Mouse (Mus musculus) left cerebral cortex, postnatal 4 days (tissue): Measurements from ENCODE around the gene Zfp982. TPM values are rescaled to one million over a fixed set of nuclear protein-coding genes. Genes with fewer than 3 reads are reported as not detected.
A peak's percentile ranks its signal among the peaks of the same experiment; 100 is the strongest.
"Not testable (repeated sequence)": the region's sequence is repeated elsewhere in the genome, so short reads cannot be mapped to it uniquely, and the experiment has no call there.

ENCODE experiments used
- DNase-seq: peaks from one replicate; pipeline ENCODE4 v3.0.0-alpha.2; 2022
- intact Hi-C: fragments of 180-260 bp; cut with DNase I; formaldehyde crosslinking; loops from one replicate; pipeline ENCODE4 v1.15.1; 2025
- total RNA-seq, 2 experiments: library from RNA; stranded (reverse); gene quantifications; 2 replicates each; pipeline ENCODE4 v1.2.3; 2021

The Zfp982 gene
- total RNA-seq = 1 to 10 TPM; 5.6 to 6.8 TPM

GRCm38 (mm10) chr4:147492117-147492516, at the start of gene Zfp982:
Zfp982 (plus strand) TSS chr4:147492417.
- DNase-seq, intact Hi-C loops: not testable (repeated sequence)

DNA sequence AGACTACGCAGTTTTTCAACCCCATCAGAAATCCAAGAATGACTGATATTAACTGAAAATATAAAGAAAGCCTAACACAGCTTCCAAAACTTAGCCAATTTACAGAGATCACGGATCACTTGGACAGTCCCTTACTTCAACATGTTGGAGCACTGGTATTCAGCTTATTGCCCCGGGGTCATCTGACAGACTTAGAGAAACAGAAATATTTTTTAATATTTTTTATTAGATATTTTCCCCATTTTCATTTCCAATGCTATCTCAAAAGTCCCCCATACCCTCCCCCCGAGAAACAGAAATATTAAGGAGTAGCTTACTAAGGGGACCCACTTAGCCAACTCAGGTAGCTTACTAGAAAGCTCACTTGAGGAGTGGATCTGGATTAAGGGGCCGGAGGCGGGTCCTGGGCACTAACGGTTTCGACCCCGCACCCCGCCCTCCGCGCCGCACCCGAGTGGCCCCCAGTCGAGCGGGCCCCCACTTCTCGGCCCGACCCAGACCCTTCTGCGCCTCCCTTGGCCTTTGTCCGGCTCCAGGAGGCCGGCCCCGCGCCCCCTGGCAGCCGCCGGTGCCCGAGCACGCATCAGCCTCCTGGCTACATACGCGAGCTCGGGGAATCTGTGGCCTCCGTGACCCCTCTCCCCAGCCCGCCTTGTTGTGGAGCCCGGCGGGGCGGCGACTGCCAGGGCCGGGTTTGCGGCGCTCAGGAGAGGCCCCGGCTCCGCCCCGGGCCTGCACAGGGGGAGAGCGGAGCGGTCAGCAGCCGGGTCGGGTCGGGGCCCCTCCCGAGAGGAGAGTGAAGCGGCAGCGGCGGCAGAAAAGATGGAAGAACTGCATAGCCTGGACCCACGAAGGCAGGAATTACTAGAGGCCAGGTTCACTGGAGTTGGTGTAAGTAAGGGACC, 49.3 kb upstream of the Zfp982 start:
- intact Hi-C loops = not testable (repeated sequence)
- peak; percentile 41 for DNase-seq

DNA sequence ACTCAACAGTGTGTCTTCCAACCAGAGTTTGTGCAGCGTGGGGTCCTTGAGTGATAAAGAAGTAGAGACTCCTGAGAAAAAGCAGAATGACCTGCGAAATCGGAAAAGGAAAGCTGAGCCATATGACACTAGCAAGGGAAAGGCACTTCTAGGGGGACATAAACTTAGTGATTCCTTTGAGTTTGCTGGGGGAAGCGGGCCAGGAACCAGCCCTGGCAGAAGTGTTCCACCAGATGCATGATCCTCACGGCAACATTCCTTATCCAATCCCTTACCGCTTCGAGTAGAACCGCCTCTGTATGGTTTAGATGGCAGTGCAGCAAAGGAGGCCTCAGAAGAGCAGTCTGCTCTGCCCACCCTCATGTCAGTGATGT, 48.7 kb upstream of the Zfp982 start:
- DNase-seq, intact Hi-C loops: not testable (repeated sequence)

- DNase-seq, intact Hi-C loops: not testable (repeated sequence)
Measured at GRCm38 (mm10) chr4:147445371-147445770, 46.8 kb upstream of the Zfp982 start.

GRCm38 (mm10) chr4:147448358-147448757, 43.9 kb upstream of the Zfp982 start:
- intact Hi-C loops = no loop called here
- no peak for DNase-seq

GRCm38 (mm10) chr4:147449099-147449581, 43.1 kb upstream of the Zfp982 start:
- DNase-seq = no peak
- intact Hi-C loops = no loop called here

GRCm38 (mm10) chr4:147449986-147450385, 42.2 kb upstream of the Zfp982 start:
- DNase-seq, intact Hi-C loops: not testable (repeated sequence)

DNA sequence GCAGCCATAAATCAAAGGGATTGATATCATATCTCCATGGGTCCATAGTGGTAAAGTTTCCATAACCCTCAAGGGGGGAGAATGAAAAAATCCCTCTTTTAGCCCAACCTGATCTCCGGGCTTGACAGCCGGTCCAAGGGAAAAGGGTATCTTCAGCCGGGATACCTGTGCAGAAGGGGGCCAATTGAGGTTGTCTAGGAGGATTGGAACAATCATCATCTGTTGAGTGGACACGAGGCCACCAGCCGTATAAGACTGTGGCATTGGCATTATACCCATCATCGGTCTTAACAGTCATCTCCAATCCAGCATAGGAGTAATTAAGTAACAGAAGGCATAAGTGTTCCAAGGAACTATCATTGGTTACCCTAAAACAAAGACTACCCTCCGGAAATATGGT, 25.0 kb upstream of the Zfp982 start:
- DNase-seq, intact Hi-C loops: not testable (repeated sequence)

- intact Hi-C loops = loop anchor here (2.0 kb wide), 1 partner anchor 78 kb away; no protein-coding TSS in a partner anchor
- DNase-seq = not testable (repeated sequence)
Measured at GRCm38 (mm10) chr4:147498772-147499613, 6.8 kb downstream of the Zfp982 start.

GRCm38 (mm10) chr4:147509174-147509573, 17.0 kb downstream of the Zfp982 start:
- intact Hi-C loops = no loop called here
- no peak for DNase-seq

GRCm38 (mm10) chr4:147518981-147519380, 26.8 kb downstream of the Zfp982 start:
- DNase-seq = no peak
- intact Hi-C loops = loop anchor here (2.0 to 5.0 kb wide), 2 partner anchors 68 to 1960 kb away; no protein-coding TSS in a partner anchor

GRCm38 (mm10) chr4:147520100-147520499, 27.9 kb downstream of the Zfp982 start:
- DNase-seq = no peak
- intact Hi-C loops = no loop called here

- no peak for DNase-seq
Measured at GRCm38 (mm10) chr4:147525125-147525524, 32.9 kb downstream of the Zfp982 start.

DNA sequence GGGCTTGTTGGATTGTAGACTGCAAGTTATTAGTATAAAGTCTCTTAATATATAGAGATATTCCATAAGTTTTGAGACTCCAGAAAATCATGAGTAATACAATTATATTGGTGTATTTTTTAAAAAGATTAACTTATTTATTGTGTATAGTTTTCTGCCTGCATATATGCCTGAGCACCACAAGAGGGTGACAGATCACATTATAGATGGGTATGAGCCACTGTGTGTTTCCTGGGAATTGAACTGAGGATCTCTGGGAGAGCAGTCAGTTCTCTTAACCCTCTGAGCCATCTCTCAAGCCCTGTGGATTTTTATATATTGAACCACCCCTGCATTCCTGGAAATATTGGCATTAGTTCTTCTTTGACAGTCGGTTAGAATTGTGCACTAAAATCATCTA, 38.1 kb downstream of the Zfp982 start:
- no peak for DNase-seq
- intact Hi-C loops = no loop called here

More at GRCm38 (mm10) chr4:147525125-147525524, 32.9 kb downstream of the Zfp982 start:
- intact Hi-C loops = no loop called here

DNA sequence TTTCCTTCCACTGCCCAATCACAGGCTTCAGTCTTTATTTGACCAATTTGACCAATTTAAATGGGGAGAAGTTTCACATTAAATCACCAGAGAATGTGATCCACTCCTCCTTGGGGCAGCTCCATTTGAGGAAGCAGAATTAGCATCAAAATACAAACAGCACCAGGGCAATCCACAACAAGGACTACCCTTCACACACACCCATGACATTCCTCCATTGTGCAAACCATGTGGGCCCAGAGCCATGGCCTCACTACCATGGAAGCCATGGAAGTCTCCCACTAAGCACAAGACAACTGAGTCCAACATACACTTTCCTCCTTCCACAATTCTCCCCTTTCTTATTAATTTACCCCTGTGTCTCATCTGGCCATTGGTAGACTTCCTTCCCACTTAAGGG, 43.7 kb downstream of the Zfp982 start:
- intact Hi-C loops, DNase-seq: not testable (repeated sequence)

GRCm38 (mm10) chr4:147537702-147538101, 45.5 kb downstream of the Zfp982 start:
- no peak for DNase-seq
- intact Hi-C loops = no loop called here

DNA sequence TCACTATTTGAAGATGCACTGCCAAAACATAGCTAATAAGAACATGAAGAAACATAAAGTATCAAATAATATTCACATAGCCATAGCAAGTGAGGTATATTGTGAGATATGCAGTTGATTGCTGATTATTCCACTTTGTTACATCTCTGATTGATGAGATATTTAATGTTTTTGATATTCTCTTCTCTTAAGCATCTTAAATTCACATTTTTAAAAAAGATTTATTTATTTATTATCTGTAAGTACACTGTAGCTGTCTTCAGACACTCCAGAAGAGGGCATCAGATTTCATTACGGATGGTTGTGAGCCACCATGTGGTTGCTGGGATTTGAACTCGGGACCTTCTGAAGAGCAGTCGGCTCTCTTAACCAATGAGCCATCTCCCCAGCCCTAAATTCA, 47.7 kb downstream of the Zfp982 start, which contains the start of gene Gm16503:
Gene Gm16503, plus strand, starts transcription at position 301 of the 400 bp plus-strand sequence.
- DNase-seq, intact Hi-C loops: not testable (repeated sequence)

GRCm38 (mm10) chr4:147541105-147541504, 48.9 kb downstream of the Zfp982 start:
- no peak for DNase-seq
- intact Hi-C loops = no loop called here

DNA sequence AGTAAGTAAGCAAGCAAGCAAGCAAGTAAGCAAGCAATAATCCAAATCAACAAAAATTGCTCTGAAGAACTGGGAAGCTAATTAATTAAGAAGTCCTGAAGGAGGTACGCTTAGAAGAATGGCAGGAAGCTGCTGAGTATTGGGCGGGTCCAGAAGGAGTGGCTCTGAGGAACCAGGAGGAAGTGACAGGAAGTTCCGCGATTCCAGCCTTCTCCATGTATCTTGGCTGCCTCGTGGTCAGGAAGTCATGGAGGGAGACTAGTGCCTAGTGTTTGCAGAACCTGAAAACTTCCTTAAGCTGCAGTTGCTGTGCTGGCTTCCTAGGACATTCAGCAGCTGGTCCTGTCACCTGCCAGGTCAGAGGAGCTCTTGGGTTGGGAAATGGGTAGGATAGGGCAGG, 60.9 kb downstream of the Zfp982 start, which contains the start of gene Zfp985:
Gene Zfp985, plus strand, starts transcription at position 207 of the 400 bp plus-strand sequence.
- intact Hi-C loops, DNase-seq: not testable (repeated sequence)

GRCm38 (mm10) chr4:147554361-147554760, 62.1 kb downstream of the Zfp982 start:
- intact Hi-C loops, DNase-seq: not testable (repeated sequence)

GRCm38 (mm10) chr4:147556921-147557320, 64.7 kb downstream of the Zfp982 start:
- DNase-seq, intact Hi-C loops: not testable (repeated sequence)
